Mouse (Mus musculus) liver, adult 2 months (tissue): ENCODE results near the gene Tgm5. TPM values are rescaled to one million over a fixed set of nuclear protein-coding genes. Genes with fewer than 3 reads are reported as not detected.
"Not testable (repeated sequence)": the region's sequence is repeated elsewhere in the genome, so short reads cannot be mapped to it uniquely, and the experiment has no call there.

Experiments used
- DNase-seq: peaks from one replicate; pipeline ENCODE4 v3.0.0-alpha.2; 2011; ENCODE audit warnings: low read depth, low spot score; ENCODE audit errors: extremely low read depth
- H3K27ac ChIP-seq: fragments of 200-500 bp; replicated peaks from 2 replicates; pipeline ENCODE4 v1.5.1; 2012; ENCODE audit warnings: low read depth, mild to moderate bottlenecking, control low read depth, inconsistent platforms, low read length; ENCODE audit not compliant: insufficient read depth
- H3K27me3 ChIP-seq: fragments of 200-500 bp; 2 replicates; pipeline ENCODE4 v1.6.1; 2012; ENCODE audit warnings: mild to moderate bottlenecking, moderate library complexity, low read length, inconsistent platforms; ENCODE audit not compliant: control insufficient read depth, insufficient read depth
- H3K36me3 ChIP-seq: fragments of 200-500 bp; 2 replicates; pipeline ENCODE4 v1.6.1; 2012; ENCODE audit warnings: low read length, inconsistent platforms; ENCODE audit not compliant: control insufficient read depth, insufficient read depth
- H3K4me1 ChIP-seq: fragments of 200-500 bp; 2 replicates; pipeline ENCODE4 v1.6.1; 2011; ENCODE audit warnings: low read length; ENCODE audit not compliant: control insufficient read depth, insufficient read depth
- H3K4me3 ChIP-seq: fragments of 200-500 bp; 2 replicates; pipeline ENCODE4 v1.5.1; 2011; ENCODE audit warnings: low read depth, mild to moderate bottlenecking, control low read depth, low read length, moderate library complexity; ENCODE audit not compliant: insufficient read depth
- H3K79me2 ChIP-seq: fragments of 200-500 bp; 2 replicates; pipeline ENCODE4 v1.6.1; 2012; ENCODE audit warnings: inconsistent platforms, mild to moderate bottlenecking, low read length, moderate library complexity; ENCODE audit not compliant: control insufficient read depth, insufficient read depth
- H3K9ac ChIP-seq: fragments of 200-500 bp; 2 replicates; pipeline ENCODE4 v1.6.1; 2012; ENCODE audit warnings: low read depth, mild to moderate bottlenecking, control low read depth, inconsistent platforms, low read length
- CTCF ChIP-seq: fragments of 200-500 bp; IDR thresholded peaks from 2 replicates; pipeline ENCODE4 v1.5.1; 2011; ENCODE audit warnings: low read depth, low read length, control low read depth
- POLR2A ChIP-seq: fragments of 200-500 bp; IDR thresholded peaks from 2 replicates; pipeline ENCODE4 v1.6.1; 2011; ENCODE audit warnings: low read length, control low read depth; ENCODE audit not compliant: insufficient read depth; ENCODE audit errors: extremely low read depth
- WGBS: fragments of 180-500 bp; shearing (Covaris S2); methylation state at CpG from one replicate; pipeline ENCODE4 v1.1.7; 2018; 5-methylcytosine and 5-hydroxymethylcytosine counted together
- polyA plus RNA-seq: library from polyadenylated mRNA; depleted of rRNA; stranded (reverse); fragments of >200 nt; gene quantifications from 2 replicates; pipeline ENCODE4 v1.2.3, GENCODE M21; 2012
- total RNA-seq: library from RNA; depleted of rRNA; stranded (reverse); fragments of >200 nt; gene quantifications from 2 replicates; pipeline ENCODE4 v1.2.3, GENCODE M21; 2014

Gene Tgm5
- total and polyA plus RNA-seq, 2 experiments, result not detected

GRCm38 (mm10) chr2:121039382-121039781, 46.3 kb downstream of the Tgm5 start:
- TF ChIP-seq CTCF (no peak), POLR2A (no peak)
- Histone ChIP-seq H3K27me3 (no peaks in the 10 kb centered on the region), H3K36me3 (no peaks in the 10 kb centered on the region), H3K27ac (no peak overlapping the region), H3K79me2 (no peaks in the 10 kb centered on the region), H3K4me3 (no peak overlapping the region), H3K9ac (no peak overlapping the region), H3K4me1 (no peaks in the 10 kb centered on the region)
- WGBS, result 94% methylated on average over 1 of the region's 1 CpGs
- no peak for DNase-seq

- not testable (repeated sequence) for H3K27ac ChIP-seq, H3K27me3 ChIP-seq, H3K36me3 ChIP-seq, DNase-seq, H3K4me1 ChIP-seq, H3K79me2 ChIP-seq, H3K4me3 ChIP-seq, H3K9ac ChIP-seq
- WGBS, result 96% methylated on average over 1 of the region's 1 CpGs
These were observed 46.8 kb downstream of the Tgm5 start for GRCm38 (mm10) chr2:121038851-121039250.

GRCm38 (mm10) chr2:121036733-121037341, 48.8 kb downstream of the Tgm5 start, which contains the start of gene Epb42:
TSS of gene Epb42 (minus strand) at chr2:121037072.
- no peak for TF ChIP-seq POLR2A
- TF ChIP-seq CTCF, result no peak
- H3K4me1 ChIP-seq, result no peaks in the 10 kb centered on the region
- H3K36me3 ChIP-seq, result no peaks in the 10 kb centered on the region
- 60% methylated on average over 5 of the region's 5 CpGs for WGBS
- H3K27me3 ChIP-seq, result no peaks in the 10 kb centered on the region
- no peak for DNase-seq
- H3K4me3 ChIP-seq, result no peak within 1 kb of the TSS
- no peak within 1 kb of the TSS for H3K27ac ChIP-seq
- H3K79me2 ChIP-seq, result no peaks in the 10 kb centered on the region
- H3K9ac ChIP-seq, result no peak within 1 kb of the TSS

GRCm38 (mm10) chr2:121022918-121023317, 62.7 kb downstream of the Tgm5 start:
- 17% methylated on average over 5 of the region's 5 CpGs for WGBS
- Histone ChIP-seq H3K79me2 (no peaks in the 10 kb centered on the region), H3K36me3 (peaks cover 1% of the 10 kb centered on the region), H3K4me3 (no peak overlapping the region), H3K27ac (no peak overlapping the region), H3K27me3 (no peaks in the 10 kb centered on the region), H3K4me1 (peaks cover 2% of the 10 kb centered on the region; the same call in 1 of the 2 replicates), H3K9ac (no peak overlapping the region)
- no peak for TF ChIP-seq CTCF
- no peak for TF ChIP-seq POLR2A
- DNase-seq, result peak; percentile 47

- Histone ChIP-seq H3K79me2 (no peaks in the 10 kb centered on the region), H3K4me1 (no peaks in the 10 kb centered on the region), H3K36me3 (peaks cover 42% of the 10 kb centered on the region), H3K27me3 (no peaks in the 10 kb centered on the region), H3K9ac (no peak overlapping the region), H3K4me3 (no peak overlapping the region), H3K27ac (no peak overlapping the region)
- TF ChIP-seq CTCF (no peak), POLR2A (no peak)
- WGBS, result 95% methylated on average over 1 of the region's 1 CpGs
- no peak for DNase-seq
These were observed 68.5 kb downstream of the Tgm5 start for GRCm38 (mm10) chr2:121017151-121017550.

GRCm38 (mm10) chr2:121016226-121016625, 69.4 kb downstream of the Tgm5 start:
- Histone ChIP-seq H3K4me1 (no peaks in the 10 kb centered on the region), H3K27ac (no peak overlapping the region), H3K27me3 (no peaks in the 10 kb centered on the region), H3K4me3 (no peak overlapping the region), H3K36me3 (peaks cover 47% of the 10 kb centered on the region), H3K79me2 (no peaks in the 10 kb centered on the region), H3K9ac (no peak overlapping the region)
- 95% methylated on average over 9 of the region's 9 CpGs for WGBS
- DNase-seq, result no peak
- TF ChIP-seq CTCF (no peak), POLR2A (no peak)
